Mouse (Mus musculus) neural tube, embryonic 13.5 days (tissue): Measurements from ENCODE around the gene Ippk. TPM values are rescaled to one million over a fixed set of nuclear protein-coding genes. Genes with fewer than 3 reads are reported as not detected.

Experiments
- ATAC-seq: fragments of 200-750 bp; cut with Nextera tagmentation; 2 replicates; pipeline ENCODE4 v1.8.0; 2017; ENCODE audit warnings: low read depth, mild to moderate bottlenecking, moderate TSS enrichment, moderate library complexity
- H3K27ac ChIP-seq: fragments of 300-500 bp; sonication (generic); replicated peaks from 2 replicates; pipeline ENCODE4 v1.5.1; 2015; ENCODE audit warnings: moderate library complexity, mild to moderate bottlenecking, inconsistent platforms
- H3K27me3 ChIP-seq: fragments of 300-500 bp; sonication (generic); 2 replicates; pipeline ENCODE4 v1.6.1; 2015; ENCODE audit warnings: mild to moderate bottlenecking, inconsistent platforms
- H3K36me3 ChIP-seq: fragments of 300-500 bp; sonication (generic); 2 replicates; pipeline ENCODE4 v1.6.1; 2015; ENCODE audit warnings: mild to moderate bottlenecking, inconsistent platforms
- H3K4me1 ChIP-seq: fragments of 300-500 bp; sonication (generic); replicated peaks from 2 replicates; pipeline ENCODE4 v1.6.1; 2015; ENCODE audit warnings: inconsistent platforms
- H3K4me2 ChIP-seq: fragments of 300-500 bp; sonication (generic); 2 replicates; pipeline ENCODE4 v1.6.1; 2015; ENCODE audit warnings: inconsistent platforms, mild to moderate bottlenecking, moderate library complexity
- H3K4me3 ChIP-seq: fragments of 300-500 bp; sonication (generic); 2 replicates; pipeline ENCODE4 v1.5.1; 2015; ENCODE audit warnings: mild to moderate bottlenecking, inconsistent platforms
- H3K9ac ChIP-seq: fragments of 300-500 bp; sonication (generic); 2 replicates; pipeline ENCODE4 v1.6.1; 2015; ENCODE audit warnings: moderate library complexity, mild to moderate bottlenecking, inconsistent platforms
- H3K9me3 ChIP-seq: fragments of 300-500 bp; sonication (generic); 2 replicates; pipeline ENCODE4 v1.6.1; 2016; ENCODE audit warnings: inconsistent platforms
- WGBS: fragments of 180-500 bp; shearing (Covaris S2); methylation state at CpG from one replicate; pipeline ENCODE4 v1.1.7; 2015; 5-methylcytosine and 5-hydroxymethylcytosine counted together
- polyA plus RNA-seq: library from polyadenylated mRNA; unstranded; fragments of >200 nt; fragmentation: Nextera tagmentation; extraction: Ambion mirVana; gene quantifications from 2 replicates; pipeline ENCODE4 v1.2.1, GENCODE M21; 2015

Gene Ippk
- polyA plus RNA-seq, 1 experiment from 2014 or later = 12.5 TPM

GRCm38 (mm10) chr13:49492376-49493368 is 71.6 kb downstream of the Ippk start, which contains the start of gene Tes3-ps:
TSS of gene Tes3-ps (plus strand) at chr13:49493318.
- H3K27ac ChIP-seq = no peak within 1 kb of the TSS
- no peaks in the 10 kb centered on the region for H3K36me3 ChIP-seq
- WGBS = 75% methylated on average over 6 of the region's 6 CpGs
- ATAC-seq = no peak
- no peaks in the 10 kb centered on the region for H3K4me1 ChIP-seq
- no peaks in the 10 kb centered on the region for H3K9me3 ChIP-seq
- no peak within 1 kb of the TSS for H3K4me2 ChIP-seq
- no peak within 1 kb of the TSS for H3K4me3 ChIP-seq
- H3K9ac ChIP-seq = no peak within 1 kb of the TSS
- H3K27me3 ChIP-seq = no peaks in the 10 kb centered on the region

- Histone ChIP-seq H3K27ac (no peak within 1 kb of the TSS), H3K4me2 (no peak within 1 kb of the TSS), H3K9me3 (no peaks in the 10 kb centered on the region)
These were observed 83.5 kb downstream of the Ippk start, which contains the start of gene Ecm2 for GRCm38 (mm10) chr13:49504510-49504909. TSS of gene Ecm2 (plus strand) at chr13:49504810.

DNA sequence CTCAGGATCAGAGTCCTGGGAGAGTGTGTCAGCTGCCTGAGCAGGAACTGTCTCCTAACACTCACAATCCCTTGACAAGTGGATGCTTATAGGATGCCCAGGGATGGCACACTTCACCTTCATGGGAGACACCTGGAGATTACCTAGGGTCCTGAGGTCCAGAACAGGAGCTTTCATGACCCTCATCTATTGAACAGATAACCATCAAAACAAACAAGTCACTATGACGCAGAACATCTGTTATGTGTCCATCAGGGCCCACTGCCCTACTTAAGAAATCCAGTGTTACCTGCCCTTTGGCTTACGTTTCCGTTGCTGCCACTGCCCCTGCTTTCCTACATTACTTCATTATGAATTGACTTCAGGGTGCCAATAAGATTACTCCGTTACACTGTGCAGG is 84.7 kb downstream of the Ippk start:
- Histone ChIP-seq H3K9ac (no peak overlapping the region), H3K4me3 (no peak overlapping the region), H3K27me3 (no peaks in the 10 kb centered on the region), H3K4me1 (no peaks in the 10 kb centered on the region), H3K27ac (no peak overlapping the region), H3K36me3 (no peaks in the 10 kb centered on the region), H3K4me2 (no peak overlapping the region), H3K9me3 (no peaks in the 10 kb centered on the region)
- WGBS = 90% methylated on average over 4 of the region's 4 CpGs
- no peak for ATAC-seq

More at GRCm38 (mm10) chr13:49504510-49504909, 83.5 kb downstream of the Ippk start, which contains the start of gene Ecm2:
- Histone ChIP-seq H3K27me3 (no peaks in the 10 kb centered on the region), H3K4me3 (no peak within 1 kb of the TSS), H3K9ac (no peak within 1 kb of the TSS), H3K4me1 (no peaks in the 10 kb centered on the region), H3K36me3 (no peaks in the 10 kb centered on the region)
- WGBS = 60% methylated on average over 4 of the region's 4 CpGs
- no peak for ATAC-seq

DNA sequence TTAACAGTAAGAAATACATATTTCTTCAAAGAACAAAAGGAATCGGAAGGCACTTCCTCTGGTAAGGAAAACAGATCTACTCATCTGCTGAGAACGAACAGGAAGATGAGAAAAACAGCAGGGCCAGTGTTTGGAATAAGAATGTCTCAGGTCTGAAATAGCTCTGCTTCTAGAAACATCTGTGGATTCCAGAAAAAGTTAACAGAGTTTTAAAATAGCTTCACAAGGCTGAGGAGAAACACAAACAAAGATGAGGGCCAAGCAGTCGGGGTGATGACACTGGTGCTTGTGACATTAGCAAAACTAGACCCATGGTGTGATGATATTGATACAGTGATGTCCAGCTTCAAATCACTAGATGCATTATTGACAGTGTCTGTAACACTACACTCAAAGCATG is 86.1 kb downstream of the Ippk start:
- ATAC-seq = no peak
- no peaks in the 10 kb centered on the region for H3K9me3 ChIP-seq
- no peak overlapping the region for H3K4me3 ChIP-seq
- no peaks in the 10 kb centered on the region for H3K27me3 ChIP-seq
- no peak overlapping the region for H3K9ac ChIP-seq
- WGBS = 80% methylated on average over 3 of the region's 3 CpGs
- H3K4me1 ChIP-seq = no peaks in the 10 kb centered on the region
- no peak overlapping the region for H3K27ac ChIP-seq
- no peak overlapping the region for H3K4me2 ChIP-seq
- no peaks in the 10 kb centered on the region for H3K36me3 ChIP-seq

Other genes starting within 250 kb of the Ippk start
- gene Ninj1, start 233.8 kb upstream of the Ippk start, polyA plus RNA-seq = 21.8 and 24.6 TPM in 2 replicates
- 35.3 and 47.8 TPM in 2 replicates for gene Card19, start 205.2 kb upstream of the Ippk start, polyA plus RNA-seq
- 0.55 and 1.1 TPM in 2 replicates for gene Susd3, start 172.5 kb upstream of the Ippk start, polyA plus RNA-seq
- 3.1 and 3.8 TPM in 2 replicates for gene Fgd3, start 100.9 kb upstream of the Ippk start, polyA plus RNA-seq
- 35.4 and 35.9 TPM in 2 replicates for gene Bicd2, start 79.7 kb upstream of the Ippk start, polyA plus RNA-seq
- gene Tes3-ps, start 72.1 kb downstream of the Ippk start, polyA plus RNA-seq = 0.68 and 0.75 TPM in 2 replicates
- gene Ecm2, start 83.6 kb downstream of the Ippk start, polyA plus RNA-seq = 1.0 and 1.7 TPM in 2 replicates
- 2.2 and 2.4 TPM in 2 replicates for gene Aspn, start 123.2 kb downstream of the Ippk start, polyA plus RNA-seq
- 0.37 and 0.38 TPM in 2 replicates for gene Omd, start 161.2 kb downstream of the Ippk start, polyA plus RNA-seq
- gene Ogn, start 186.8 kb downstream of the Ippk start, polyA plus RNA-seq = 17.0 and 17.5 TPM in 2 replicates
- 7.2 and 7.6 TPM in 2 replicates for gene Cenpp, start 231.5 kb downstream of the Ippk start, polyA plus RNA-seq
- gene Nol8, start 231.8 kb downstream of the Ippk start, polyA plus RNA-seq = 19.4 and 22.5 TPM in 2 replicates